Mouse (Mus musculus) frontal cortex, postnatal 36 days (tissue): ENCODE data around the gene Mxra7.

ENCODE experiments used
- DNase-seq, 2 experiments: peaks; one replicate each; pipeline ENCODE4 v3.0.0; 2022; ENCODE audit warnings: low spot score in 2 of 2

The Mxra7 gene

DNA sequence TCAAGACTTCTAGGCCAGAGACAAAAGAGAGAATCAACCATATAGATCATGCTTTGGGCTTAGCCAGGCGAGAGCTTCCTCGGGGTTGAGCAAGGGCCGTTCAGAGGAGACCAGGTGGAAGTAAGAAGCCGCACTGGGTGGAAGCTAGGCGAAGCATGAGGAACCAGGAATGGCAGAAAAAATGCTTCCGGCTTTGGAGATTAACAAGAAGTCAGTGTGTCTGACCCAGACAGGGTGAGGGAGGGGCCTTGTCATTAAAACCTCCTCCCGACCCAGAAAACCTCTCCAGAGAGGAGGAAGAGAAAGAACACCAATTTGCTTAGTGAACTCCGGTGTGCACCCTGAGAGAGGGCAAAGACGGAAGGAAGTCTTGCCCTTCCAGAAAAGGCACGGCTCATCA, 43.6 kb downstream of the Mxra7 start:
- no peak for DNase-seq

DNA sequence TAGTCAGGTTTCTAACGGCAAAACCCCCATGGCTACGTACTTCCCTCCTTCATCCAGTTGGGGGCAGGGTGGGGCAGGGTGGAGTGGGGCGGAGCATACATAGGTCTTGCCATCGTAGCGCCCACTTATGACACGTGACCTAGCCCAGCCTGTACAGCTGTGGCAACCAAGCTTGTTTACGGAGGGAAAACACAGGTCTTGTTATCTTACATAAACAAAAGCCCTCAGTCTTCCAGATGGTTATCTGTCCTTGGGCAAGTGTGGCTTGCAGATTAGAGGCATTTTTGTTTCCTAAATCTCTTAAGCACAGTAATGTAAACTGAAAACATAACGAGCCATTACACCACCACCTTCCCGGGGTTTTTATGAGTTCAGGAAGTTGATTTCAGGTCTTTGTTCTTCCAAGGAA, 45.1 kb downstream of the Mxra7 start:
- DNase-seq, result no peak

GRCm38 (mm10) chr11:116775407-116775806, 52.4 kb downstream of the Mxra7 start, which contains the start of gene St6galnac1:
Gene St6galnac1, minus strand, starts transcription at chr11:116775507.
- no peak for DNase-seq

GRCm38 (mm10) chr11:116773205-116773604, 54.6 kb downstream of the Mxra7 start:
- no peak for DNase-seq

DNA sequence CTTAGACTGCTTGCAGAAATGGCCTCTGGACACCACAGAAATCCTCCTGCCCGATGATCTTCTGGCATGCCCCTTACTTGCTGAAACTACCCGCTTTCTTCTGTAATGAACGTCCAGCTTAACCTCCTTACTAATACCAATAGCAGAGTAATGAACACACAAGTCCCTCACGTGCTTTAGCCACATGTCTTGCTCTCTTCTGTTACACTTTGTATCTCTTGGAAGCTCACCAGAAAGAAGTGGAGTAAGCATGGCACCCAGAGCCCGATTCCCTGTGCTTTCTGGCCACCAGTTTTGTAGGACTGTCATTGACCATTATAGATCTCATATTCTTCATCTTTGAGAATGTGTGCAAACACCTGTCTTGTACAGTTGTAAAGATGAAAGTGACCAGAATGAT, 58.0 kb downstream of the Mxra7 start:
- DNase-seq, result no peak

GRCm38 (mm10) chr11:116764946-116765345, 62.9 kb downstream of the Mxra7 start:
- no peak for DNase-seq

GRCm38 (mm10) chr11:116764346-116764745, 63.5 kb downstream of the Mxra7 start:
- DNase-seq, result no peak

DNA sequence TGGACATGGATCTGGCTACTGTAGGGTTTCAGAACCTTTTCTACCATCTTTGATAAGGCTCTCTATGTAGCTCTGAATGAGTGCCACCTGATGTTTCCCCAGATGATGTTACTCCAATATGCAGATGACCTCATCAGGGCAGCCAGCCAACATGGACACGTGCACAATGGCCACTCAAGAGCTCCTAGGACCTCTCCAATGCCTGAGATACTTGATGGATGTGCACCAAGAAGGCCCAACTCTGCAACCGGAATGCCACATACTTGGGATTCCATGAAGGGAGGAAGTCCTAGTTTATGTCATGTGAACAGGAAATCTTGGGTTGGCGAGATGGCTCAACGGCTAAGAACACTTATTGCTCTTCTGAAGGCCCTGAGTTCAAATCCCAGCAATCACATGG, 72.7 kb downstream of the Mxra7 start:
- DNase-seq, result no peak

- no peak for DNase-seq
These were observed 74.0 kb downstream of the Mxra7 start for GRCm38 (mm10) chr11:116753674-116754470.
